Mouse (Mus musculus) CH12.LX (cell line): ENCODE results near the gene Aplp2. TPM values are rescaled to one million over a fixed set of nuclear protein-coding genes. Genes with fewer than 3 reads are reported as not detected.

Experiments
- DNase-seq: peaks from one replicate; pipeline ENCODE4 v3.0.0-alpha.2; 2013; ENCODE audit errors: extremely low read depth
- H3K27ac ChIP-seq: 2 replicates; pipeline ENCODE4 v1.5.1; 2012; ENCODE audit warnings: low read depth, mild to moderate bottlenecking, control low read depth, moderate library complexity; ENCODE audit not compliant: insufficient read depth
- H3K27me3 ChIP-seq: replicated peaks from 2 replicates; pipeline ENCODE3; 2012; ENCODE audit warnings: inconsistent platforms
- H3K36me3 ChIP-seq, 2 experiments: replicated peaks in 1 of 2; 2 replicates each; pipeline versions ENCODE3 to v1.6.1; 2012; ENCODE audit warnings: inconsistent platforms in 1 of 2, low read length in 1 of 2, mild to moderate bottlenecking in 1 of 2, mixed read lengths in 1 of 2, moderate library complexity in 1 of 2; ENCODE audit not compliant: control insufficient read depth in 1 of 2, insufficient read depth in 1 of 2
- H3K4me1 ChIP-seq, 2 experiments: 2 replicates each; pipeline ENCODE4 v1.6.1; 2012; ENCODE audit warnings: inconsistent platforms in 1 of 2, moderate library complexity in 1 of 2; ENCODE audit not compliant: insufficient read depth in 2 of 2, control insufficient read depth in 1 of 2
- H3K4me2 ChIP-seq: 2 replicates; pipeline ENCODE4 v1.6.1; 2012; ENCODE audit warnings: low read depth, mild to moderate bottlenecking, control low read depth; ENCODE audit not compliant: poor library complexity, insufficient read depth, severe bottlenecking
- H3K4me3 ChIP-seq, 3 experiments: fragments of 150-350 bp in 1 of 3; sonication (generic) in 1 of 3; replicated peaks in 1 of 3; 2 replicates each; pipeline versions ENCODE3 to v1.5.1; 2011 to 2012; ENCODE audit warnings: low read depth in 2 of 3, low read length in 2 of 3, mild to moderate bottlenecking in 2 of 3, moderate library complexity in 2 of 3, control low read depth in 1 of 3, improper control_type of control experiment in 1 of 3, inconsistent platforms in 1 of 3, mixed read lengths in 1 of 3; ENCODE audit not compliant: poor library complexity in 1 of 3
- H3K79me2 ChIP-seq: replicated peaks from 2 replicates; pipeline ENCODE4 v1.6.1; 2012; ENCODE audit warnings: mild to moderate bottlenecking, moderate library complexity; ENCODE audit not compliant: control insufficient read depth, poor library complexity, insufficient read depth, severe bottlenecking; ENCODE audit errors: extremely low read depth
- H3K9ac ChIP-seq: 2 replicates; pipeline ENCODE4 v1.6.1; 2012; ENCODE audit warnings: low read depth, mild to moderate bottlenecking, control low read depth, moderate library complexity; ENCODE audit not compliant: insufficient read depth
- H3K9me3 ChIP-seq: replicated peaks from 2 replicates; pipeline ENCODE3; 2012; ENCODE audit warnings: low read length, inconsistent platforms, mixed read lengths
- CHD2 ChIP-seq: IDR thresholded peaks from 2 replicates; pipeline ENCODE4 v1.6.1; 2011; ENCODE audit warnings: low read length, improper control_type of control experiment
- CTCF ChIP-seq, 2 experiments: IDR thresholded peaks in 1 of 2; conservative IDR thresholded peaks in 1 of 2; 2 replicates each; pipeline ENCODE4 v1.5.1; 2011 to 2012; ENCODE audit warnings: low read depth in 2 of 2, low read length in 2 of 2, improper control_type of control experiment in 1 of 2, inconsistent platforms in 1 of 2, mild to moderate bottlenecking in 1 of 2, moderate library complexity in 1 of 2
- EP300 ChIP-seq: IDR thresholded peaks from 2 replicates; pipeline ENCODE4 v1.6.1; 2011; ENCODE audit warnings: low read length, improper control_type of control experiment
- ETS1 ChIP-seq: conservative IDR thresholded peaks from 2 replicates; pipeline ENCODE4 v1.6.1; 2012; ENCODE audit warnings: low read depth, mild to moderate bottlenecking, inconsistent platforms, low read length, improper control_type of control experiment, moderate library complexity
- GABPA ChIP-seq: IDR thresholded peaks from 2 replicates; pipeline ENCODE4 v1.6.1; 2012; ENCODE audit warnings: low read depth, low read length, improper control_type of control experiment, inconsistent platforms; ENCODE audit not compliant: insufficient replicate concordance
- HCFC1 ChIP-seq: IDR thresholded peaks from 2 replicates; pipeline ENCODE4 v1.6.1; 2012; ENCODE audit warnings: low read depth, mild to moderate bottlenecking, inconsistent platforms, low read length, improper control_type of control experiment
- IRF4 ChIP-seq: IDR thresholded peaks from 2 replicates; pipeline ENCODE4 v1.6.1; 2014; ENCODE audit warnings: low read depth, mild to moderate bottlenecking, inconsistent platforms, low read length, improper control_type of control experiment
- JUN ChIP-seq: IDR thresholded peaks from 2 replicates; pipeline ENCODE4 v1.6.1; 2011; ENCODE audit warnings: low read depth, mild to moderate bottlenecking, low read length, improper control_type of control experiment, moderate library complexity; ENCODE audit not compliant: insufficient read depth
- MAFK ChIP-seq: IDR thresholded peaks from 2 replicates; pipeline ENCODE4 v1.6.1; 2011; ENCODE audit warnings: low read length, improper control_type of control experiment; ENCODE audit not compliant: insufficient replicate concordance
- MAZ ChIP-seq: IDR thresholded peaks from 2 replicates; pipeline ENCODE4 v1.6.1; 2012; ENCODE audit warnings: low read depth, mild to moderate bottlenecking, inconsistent platforms, low read length, improper control_type of control experiment, moderate library complexity
- MXI1 ChIP-seq: IDR thresholded peaks from 2 replicates; pipeline ENCODE4 v1.6.1; 2011; ENCODE audit warnings: mild to moderate bottlenecking, low read depth, low read length, improper control_type of control experiment
- MYC ChIP-seq: IDR thresholded peaks from 2 replicates; pipeline ENCODE4 v1.6.1; 2011; ENCODE audit warnings: low read depth, mild to moderate bottlenecking, improper control_type of control experiment, low read length
- RAD21 ChIP-seq: IDR thresholded peaks from 2 replicates; pipeline ENCODE4 v1.6.1; 2011; ENCODE audit warnings: low read depth, mild to moderate bottlenecking, low read length, improper control_type of control experiment, moderate library complexity
- SMC3 ChIP-seq: IDR thresholded peaks from 2 replicates; pipeline ENCODE4 v1.6.1; 2011; ENCODE audit warnings: low read depth, low read length, improper control_type of control experiment
- TBP ChIP-seq: conservative IDR thresholded peaks from 2 replicates; pipeline ENCODE4 v1.6.1; 2011; ENCODE audit warnings: low read depth, low read length, improper control_type of control experiment
- UBTF ChIP-seq: IDR thresholded peaks from 2 replicates; pipeline ENCODE4 v1.6.1; 2012; ENCODE audit warnings: low read depth, mild to moderate bottlenecking, inconsistent platforms, low read length, improper control_type of control experiment, moderate library complexity
- USF2 ChIP-seq: conservative IDR thresholded peaks from 2 replicates; pipeline ENCODE4 v1.6.1; 2011; ENCODE audit warnings: low read depth, low read length, improper control_type of control experiment
- ZKSCAN1 ChIP-seq: IDR thresholded peaks from 2 replicates; pipeline ENCODE4 v1.6.1; 2012; ENCODE audit warnings: low read depth, inconsistent platforms, low read length, improper control_type of control experiment, borderline replicate concordance
- ZMIZ1 ChIP-seq: IDR thresholded peaks from 2 replicates; pipeline ENCODE4 v1.6.1; 2012; ENCODE audit warnings: low read depth, mild to moderate bottlenecking, inconsistent platforms, low read length, improper control_type of control experiment
- ZNF384 ChIP-seq: IDR thresholded peaks from 2 replicates; pipeline ENCODE4 v1.6.1; 2012; ENCODE audit warnings: low read depth, low read length, improper control_type of control experiment, inconsistent platforms
- dilution Hi-C: fragments of 300-500 bp; cut with MboI; formaldehyde crosslinking; loops from 2 replicates; pipeline ENCODE4 v1.14.3; 2020; ENCODE audit warnings: low sequenced_read_pairs; ENCODE audit not compliant: extremely low pct_unique_long_range_greater_than_20kb, extremely low pct_ligation_motif_present
- in situ Hi-C: fragments of 300-500 bp; cut with MboI; formaldehyde crosslinking; loops from 3 replicates; pipeline ENCODE4 v1.14.3; 2019; ENCODE audit warnings: low sequenced_read_pairs, low pct_ligation_motif_present, low pct_unique_long_range_greater_than_20kb, mixed read lengths
- polyA plus RNA-seq: library from polyadenylated mRNA; unstranded; fragments of >175 nt; gene quantifications from 2 replicates; pipeline ENCODE4 v1.2.1, GENCODE M21; 2012; ENCODE audit warnings: low read depth; ENCODE audit not compliant: insufficient read length
- total RNA-seq, 2 experiments: library from RNA; depleted of rRNA; stranded (reverse); fragments of 300-350 nt in 1 of 2; fragments of >200 nt in 1 of 2; gene quantifications; 2 replicates each; pipeline ENCODE4 v1.2.3; 2012 to 2014

Aplp2 gene
- total and polyA plus RNA-seq, 3 experiments = 30.4 to 52.7 (median 44.3) TPM

DNA sequence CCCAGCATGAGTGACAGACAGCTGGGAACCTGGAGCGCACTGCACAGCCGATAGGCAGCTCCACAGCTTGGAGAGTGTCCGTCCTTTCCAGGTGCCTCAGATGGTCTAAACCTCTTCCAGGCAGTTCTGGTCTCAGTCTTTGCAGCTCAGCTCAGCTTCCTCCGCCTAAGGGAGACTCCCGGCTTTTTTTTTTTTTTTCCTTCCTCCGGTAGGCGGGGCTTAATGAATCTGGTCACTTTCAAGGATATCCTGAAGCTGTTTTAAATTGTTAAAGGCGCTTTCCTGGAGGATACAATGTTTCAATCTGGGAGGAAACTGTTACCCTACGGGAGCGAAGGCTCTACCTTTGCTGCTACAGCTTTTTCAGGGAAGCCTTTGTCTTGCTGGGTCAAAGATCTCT lies 9.6 kb upstream of the Aplp2 start:
- Histone ChIP-seq H3K27me3 (no peaks in the 10 kb centered on the region), H3K4me2 (no peak overlapping the region), H3K9ac (no peak overlapping the region), H3K36me3 (no peaks in the 10 kb centered on the region), H3K4me3 (no peak overlapping the region), H3K27ac (no peak overlapping the region), H3K4me1 (no peaks in the 10 kb centered on the region), H3K9me3 (no peaks in the 10 kb centered on the region), H3K79me2 (no peaks in the 10 kb centered on the region)
- TF ChIP-seq MXI1 (no peak), ZNF384 (0 out of 2 replicates have a peak, but pooled peaks have one; percentile 20)
- dilution Hi-C loops (no loop called here), in situ Hi-C loops (no loop called here)
- DNase-seq = no peak

DNA sequence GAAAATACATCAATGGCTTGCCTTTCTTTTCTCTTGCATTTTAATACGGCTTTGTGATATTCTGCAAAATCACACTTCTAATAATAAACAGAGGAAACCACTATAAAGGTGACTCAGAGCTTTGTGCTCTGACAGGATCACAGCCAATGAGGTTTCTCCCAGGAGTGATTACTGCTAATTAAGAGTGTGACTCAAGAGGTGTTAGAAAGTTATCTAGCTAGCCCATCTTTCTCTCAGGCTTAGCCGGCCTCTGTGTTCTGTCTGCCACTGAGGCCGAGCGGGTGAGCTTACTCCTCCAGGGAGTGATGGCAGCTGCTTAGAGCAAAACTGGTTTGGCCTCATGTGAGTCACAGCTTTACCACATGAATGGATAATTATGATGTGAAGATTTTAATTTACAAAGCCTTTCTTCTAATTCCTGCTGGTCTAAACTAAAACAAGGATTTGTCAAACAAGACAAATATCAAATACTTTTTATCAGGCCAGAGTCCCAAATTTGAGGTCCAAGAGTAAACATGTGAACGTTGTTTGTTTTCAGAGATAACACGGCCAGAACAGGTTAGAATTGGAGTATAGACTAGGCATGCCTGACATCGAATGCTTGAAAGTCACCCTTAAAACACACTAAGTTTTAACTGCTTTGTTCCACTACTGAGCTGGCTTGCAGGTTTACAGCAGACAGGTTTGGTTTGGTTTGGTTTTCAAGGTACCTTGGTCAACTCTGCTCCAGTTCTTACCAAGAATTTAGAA lies 6.2 kb upstream of the Aplp2 start:
- TF ChIP-seq ZKSCAN1 (no peak), CHD2 (no peak), ZMIZ1 (no peak), HCFC1 (no peak), EP300 (no peak), ETS1 (no peak), SMC3 (no peak), MAZ (no peak), USF2 (no peak), UBTF (no peak), CTCF (conservative IDR thresholded peaks at IDR 0.05 in 1 of 2, IDR thresholded peaks at IDR 0.05 in 1 of 2; ENCODE audit: low read depth in 2 of 2, low read length in 2 of 2) (no peak), MAFK (no peak), MYC (no peak), ZNF384 (no peak), JUN (no peak), TBP (no peak), GABPA (no peak), RAD21 (no peak), IRF4 (no peak)
- in situ Hi-C loops (no loop called here), dilution Hi-C loops (no loop called here)
- no peak overlapping the region for H3K4me2 ChIP-seq
- no peak for DNase-seq
- no peak overlapping the region for H3K27ac ChIP-seq
- no peak overlapping the region for H3K4me3 ChIP-seq
- no peak overlapping the region for H3K9ac ChIP-seq
- peaks cover 5% of the 10 kb centered on the region for H3K27me3 ChIP-seq
- no peaks in the 10 kb centered on the region for H3K79me2 ChIP-seq
- no peaks in the 10 kb centered on the region for H3K36me3 ChIP-seq
- H3K4me1 ChIP-seq = no peaks in the 10 kb centered on the region
- H3K9me3 ChIP-seq = no peaks in the 10 kb centered on the region
